Mouse (Mus musculus) stomach, embryonic 14.5 days (tissue): ENCODE measurements around the gene St13. TPM values are rescaled to one million over a fixed set of nuclear protein-coding genes. Genes with fewer than 3 reads are reported as not detected.

Source experiments
- ATAC-seq: fragments of 200-750 bp; cut with Nextera tagmentation; 2 replicates; pipeline ENCODE4 v1.8.0; 2017; ENCODE audit warnings: low read depth, moderate TSS enrichment; ENCODE audit not compliant: insufficient number of reproducible peaks, insufficient read depth, low FRiP score
- H3K27ac ChIP-seq: fragments of 300-500 bp; sonication (generic); 2 replicates; pipeline ENCODE4 v1.5.1; 2014; ENCODE audit warnings: mild to moderate bottlenecking, low read length, moderate library complexity, mixed read lengths
- H3K27me3 ChIP-seq: fragments of 300-500 bp; sonication (generic); 2 replicates; pipeline ENCODE4 v1.6.1; 2014; ENCODE audit warnings: low read length, control low read depth, mixed read lengths; ENCODE audit not compliant: control insufficient read depth, insufficient read depth
- H3K36me3 ChIP-seq: fragments of 300-500 bp; sonication (generic); 2 replicates; pipeline ENCODE4 v1.6.1; 2014; ENCODE audit warnings: mild to moderate bottlenecking, control low read depth, low read length, moderate library complexity, mixed read lengths; ENCODE audit not compliant: control insufficient read depth, insufficient read depth
- H3K4me1 ChIP-seq: fragments of 300-500 bp; sonication (generic); 2 replicates; pipeline ENCODE4 v1.6.1; 2014; ENCODE audit warnings: low read length, control low read depth, mixed read lengths; ENCODE audit not compliant: control insufficient read depth, insufficient read depth
- H3K4me2 ChIP-seq: fragments of 300-500 bp; sonication (generic); replicated peaks from 2 replicates; pipeline ENCODE4 v1.6.1; 2014; ENCODE audit warnings: low read depth, low read length, control low read depth
- H3K4me3 ChIP-seq: fragments of 300-500 bp; sonication (generic); 2 replicates; pipeline ENCODE4 v1.5.1; 2014; ENCODE audit warnings: low read depth, low read length, control low read depth
- H3K9ac ChIP-seq: fragments of 300-500 bp; sonication (generic); replicated peaks from 2 replicates; pipeline ENCODE4 v1.6.1; 2014; ENCODE audit warnings: low read depth, mild to moderate bottlenecking, control low read depth, low read length, moderate library complexity, mixed read lengths
- H3K9me3 ChIP-seq: fragments of 300-500 bp; sonication (generic); 2 replicates; pipeline ENCODE4 v1.6.1; 2016; ENCODE audit warnings: low read depth, low read length, control low read depth; ENCODE audit not compliant: control insufficient read depth
- WGBS: fragments of 180-500 bp; shearing (Covaris S2); extraction: QIAGEN DNeasy Blood & Tissue Kit; methylation state at CpG from one replicate; pipeline ENCODE4 v1.1.7; 2014; 5-methylcytosine and 5-hydroxymethylcytosine counted together
- polyA plus RNA-seq: library from polyadenylated mRNA; unstranded; fragments of >200 nt; fragmentation: Nextera tagmentation; extraction: Ambion mirVana; gene quantifications from 2 replicates; pipeline ENCODE4 v1.2.1, GENCODE M21; 2014

The St13 gene
- polyA plus RNA-seq, 1 experiment from 2014 or later = 153 TPM

DNA sequence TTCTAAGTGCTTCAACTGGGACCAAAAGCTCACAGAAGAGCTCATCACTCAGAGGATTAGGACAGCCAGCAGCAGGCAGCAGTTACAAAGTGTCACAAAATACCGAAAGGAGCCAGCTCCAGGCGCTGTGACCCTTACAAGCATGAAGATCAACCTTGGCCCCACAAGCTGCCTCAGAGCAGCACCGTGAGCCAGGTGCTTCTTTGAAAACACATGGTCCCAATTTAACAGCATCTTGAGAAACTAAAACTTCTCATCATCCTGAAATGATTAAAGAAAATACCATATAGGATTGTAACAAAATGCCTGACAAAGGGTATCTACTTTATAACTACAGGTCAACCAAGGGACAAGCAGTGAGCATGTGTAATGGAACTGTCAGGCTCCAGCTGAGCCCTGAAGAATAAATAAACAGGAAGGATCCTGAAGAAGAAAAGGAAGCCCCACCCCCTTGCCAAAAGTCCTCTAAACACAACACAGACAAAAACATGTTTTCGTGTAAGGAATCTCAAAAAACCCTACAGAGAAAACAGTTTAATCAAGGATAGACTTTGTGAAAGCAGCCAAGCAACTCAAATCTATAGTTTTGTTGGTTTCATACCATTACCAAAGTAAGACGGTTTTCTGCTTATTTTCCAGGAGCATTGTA, 70.0 kb downstream of the St13 start:
- Histone ChIP-seq H3K9me3 (no peaks in the 10 kb centered on the region), H3K9ac (no peak overlapping the region)

DNA sequence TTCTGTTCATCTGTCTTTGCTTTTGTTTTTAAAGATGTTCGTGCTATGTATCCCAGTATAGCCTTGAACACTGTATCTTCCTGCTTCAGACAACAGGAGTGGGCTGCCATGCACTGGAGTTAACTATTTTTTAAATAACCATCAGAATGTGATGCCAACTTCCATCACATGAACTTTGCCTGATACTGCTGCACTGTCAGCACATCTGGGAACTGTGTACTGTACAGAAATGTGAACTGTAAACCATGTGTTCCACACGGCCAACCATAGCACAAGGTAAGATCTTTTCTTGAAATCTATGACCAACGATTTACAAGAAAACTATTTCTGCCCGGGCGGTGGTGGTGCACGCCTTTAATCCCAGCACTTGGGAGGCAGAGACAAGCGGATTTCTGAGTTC, 72.4 kb downstream of the St13 start:
- no peaks in the 10 kb centered on the region for H3K4me1 ChIP-seq
- no peak for ATAC-seq
- WGBS = 92% methylated on average over 7 of the region's 7 CpGs
- H3K4me3 ChIP-seq = no peak overlapping the region
- H3K4me2 ChIP-seq = no peak overlapping the region
- no peak overlapping the region for H3K27ac ChIP-seq
- H3K36me3 ChIP-seq = peaks cover 36% of the 10 kb centered on the region
- no peaks in the 10 kb centered on the region for H3K27me3 ChIP-seq
- no peak overlapping the region for H3K9ac ChIP-seq
- no peaks in the 10 kb centered on the region for H3K9me3 ChIP-seq

More for the DNA sequence above, 70.0 kb downstream of the St13 start:
- Histone ChIP-seq H3K27ac (no peak overlapping the region), H3K4me2 (no peak overlapping the region), H3K4me1 (no peaks in the 10 kb centered on the region), H3K36me3 (peaks cover 41% of the 10 kb centered on the region), H3K27me3 (no peaks in the 10 kb centered on the region), H3K4me3 (no peak overlapping the region)
- ATAC-seq = no peak
- WGBS = 45% methylated on average over 5 of the region's 5 CpGs

DNA sequence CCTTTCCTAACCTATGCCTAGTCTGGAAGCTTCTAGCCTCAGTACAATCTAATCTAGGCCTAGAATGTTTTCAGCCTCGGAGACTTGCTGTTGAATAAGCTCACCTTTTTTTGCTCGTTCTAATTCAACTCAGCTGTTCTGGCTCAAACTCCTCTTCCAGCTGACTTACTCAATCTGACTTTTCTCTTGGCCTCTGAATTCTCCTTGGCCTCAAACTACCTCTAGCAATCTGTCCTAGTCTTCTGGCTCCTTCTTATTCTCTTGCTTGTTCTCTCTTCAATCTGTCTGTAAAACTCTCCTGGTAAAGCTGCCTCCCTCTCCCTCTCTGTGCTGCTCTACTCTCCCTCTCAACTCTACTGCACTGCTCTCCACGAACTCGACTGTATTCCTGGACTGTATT, 74.9 kb downstream of the St13 start:
- Histone ChIP-seq H3K4me1 (no peaks in the 10 kb centered on the region), H3K36me3 (peaks cover 48% of the 10 kb centered on the region), H3K9ac (no peak overlapping the region), H3K4me2 (no peak overlapping the region), H3K9me3 (no peaks in the 10 kb centered on the region), H3K27ac (no peak overlapping the region), H3K27me3 (no peaks in the 10 kb centered on the region), H3K4me3 (no peak overlapping the region)
- ATAC-seq = no peak
- 72% methylated on average over 4 of the region's 4 CpGs for WGBS

DNA sequence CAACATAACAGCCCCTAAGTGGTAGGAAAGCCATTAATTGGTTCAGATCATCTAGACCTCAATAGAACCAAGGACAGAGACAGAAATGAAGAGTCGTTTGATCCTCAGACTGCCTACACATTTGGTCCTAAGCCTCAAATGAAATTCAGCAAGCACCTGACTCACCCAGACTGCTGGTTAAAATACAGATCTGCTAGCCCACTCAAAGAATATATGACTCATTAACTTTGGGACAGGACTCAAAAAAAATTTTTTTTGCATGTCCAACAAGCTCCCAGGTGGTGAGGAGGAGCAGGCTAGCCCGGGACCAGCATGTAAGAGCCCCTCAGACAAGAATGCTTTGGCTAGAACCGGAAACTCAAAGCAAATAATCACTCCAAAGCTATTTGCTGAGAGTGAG, 79.7 kb downstream of the St13 start:
- Histone ChIP-seq H3K9me3 (no peaks in the 10 kb centered on the region), H3K27me3 (no peaks in the 10 kb centered on the region), H3K27ac (no peak overlapping the region), H3K4me2 (no peak overlapping the region), H3K9ac (no peak overlapping the region), H3K36me3 (peaks cover 41% of the 10 kb centered on the region), H3K4me1 (no peaks in the 10 kb centered on the region), H3K4me3 (no peak overlapping the region)
- no peak for ATAC-seq
- WGBS = 95% methylated on average over 3 of the region's 3 CpGs

DNA sequence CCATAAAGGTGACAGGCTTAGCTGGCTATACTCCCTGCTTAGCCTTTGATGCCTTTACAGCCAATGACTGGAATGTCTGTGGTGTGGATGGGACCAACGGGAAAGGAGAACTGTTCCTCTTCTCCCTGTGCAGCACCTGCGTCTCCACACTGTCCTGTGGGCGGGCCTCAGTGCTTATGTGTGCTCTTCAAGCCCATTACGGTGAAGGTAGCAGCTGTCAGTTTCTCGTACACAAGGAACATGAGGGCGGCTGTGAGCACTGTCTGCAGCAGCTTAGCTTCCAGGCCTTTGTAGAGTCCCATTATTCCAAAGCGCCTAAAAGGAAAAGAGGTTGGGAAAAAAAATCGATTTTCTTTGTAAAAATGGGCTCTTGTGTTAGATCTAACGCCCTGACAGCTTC, 80.4 kb downstream of the St13 start:
- H3K9me3 ChIP-seq = no peaks in the 10 kb centered on the region
- no peak overlapping the region for H3K4me2 ChIP-seq
- H3K4me3 ChIP-seq = no peak overlapping the region
- no peaks in the 10 kb centered on the region for H3K27me3 ChIP-seq
- no peaks in the 10 kb centered on the region for H3K4me1 ChIP-seq
- WGBS = 94% methylated on average over 9 of the region's 9 CpGs
- no peak for ATAC-seq
- H3K9ac ChIP-seq = no peak overlapping the region
- H3K36me3 ChIP-seq = peaks cover 41% of the 10 kb centered on the region
- no peak overlapping the region for H3K27ac ChIP-seq

DNA sequence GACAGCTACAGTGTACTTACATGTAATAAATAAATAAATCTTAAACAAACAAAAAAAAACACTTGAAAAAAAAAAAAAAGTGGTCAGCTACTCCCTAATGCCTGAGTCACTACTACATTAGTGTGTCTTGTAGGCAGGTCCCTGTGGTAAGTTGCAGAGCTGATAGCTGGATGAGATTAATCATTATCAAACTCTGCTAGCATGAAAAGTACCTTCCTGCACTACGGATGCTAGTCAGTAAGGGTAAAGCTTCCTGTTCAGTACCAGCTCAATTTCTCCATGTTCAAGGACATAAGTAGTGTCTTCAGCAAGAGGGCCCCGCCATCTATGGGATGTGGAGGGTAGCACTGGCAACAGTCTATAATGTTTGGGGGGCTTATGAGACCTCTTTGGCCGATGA, 85.9 kb downstream of the St13 start:
- Histone ChIP-seq H3K9me3 (no peaks in the 10 kb centered on the region), H3K4me3 (no peak overlapping the region), H3K27ac (no peak overlapping the region), H3K9ac (no peak overlapping the region), H3K4me2 (no peak overlapping the region), H3K4me1 (no peaks in the 10 kb centered on the region), H3K36me3 (peaks cover 7% of the 10 kb centered on the region; the same call in 1 of the 2 replicates), H3K27me3 (no peaks in the 10 kb centered on the region)
- no peak for ATAC-seq
- 82% methylated on average over 3 of the region's 3 CpGs for WGBS

Other genes with a start within 250 kb of the St13 start
- gene Mrtfa, start 209.3 kb downstream of the St13 start, polyA plus RNA-seq = 36.1 and 39.3 TPM in 2 replicates
- 0.26 and 1.0 TPM in 2 replicates for gene Mchr1, start 164.6 kb downstream of the St13 start, polyA plus RNA-seq
- 110 and 114 TPM in 2 replicates for gene Slc25a17, start 39.3 kb downstream of the St13 start, polyA plus RNA-seq
- 7.8 and 9.0 TPM in 2 replicates for gene Xpnpep3, start 61 bp upstream of the St13 start, polyA plus RNA-seq
- gene Dnajb7, start 8.2 kb upstream of the St13 start, polyA plus RNA-seq = 1.5 and 2.3 TPM in 2 replicates
- 523 and 527 TPM in 2 replicates for gene Rbx1, start 66.2 kb upstream of the St13 start, polyA plus RNA-seq
- 32.6 and 39.7 TPM in 2 replicates for gene Ep300, start 185.3 kb upstream of the St13 start, polyA plus RNA-seq